Mouse (Mus musculus): ENCODE results near the gene Pip5k1b.

Pip5k1b gene

DNA sequence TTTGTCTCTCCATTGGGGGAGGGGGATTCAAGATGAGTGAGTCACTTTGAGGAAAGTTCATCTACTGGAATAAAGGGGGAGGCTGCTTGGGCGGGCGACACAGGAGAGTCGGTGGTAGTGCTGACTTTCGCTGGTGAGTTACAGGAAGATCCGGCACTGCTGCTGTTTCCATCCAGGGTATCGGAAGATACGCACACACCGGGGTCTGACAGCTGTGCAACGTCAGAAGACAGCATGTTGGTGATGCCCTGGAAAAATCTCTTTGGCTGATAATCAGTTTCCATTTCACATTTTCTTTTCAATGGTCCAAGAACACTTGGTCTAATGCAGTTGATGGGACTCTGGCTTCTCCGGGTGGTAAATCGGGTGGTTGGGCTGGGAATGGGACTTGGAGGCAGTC is 79.2 kb downstream of the Pip5k1b start:
- no peak for DNase-seq (ENCODE audit: low read depth)

DNA sequence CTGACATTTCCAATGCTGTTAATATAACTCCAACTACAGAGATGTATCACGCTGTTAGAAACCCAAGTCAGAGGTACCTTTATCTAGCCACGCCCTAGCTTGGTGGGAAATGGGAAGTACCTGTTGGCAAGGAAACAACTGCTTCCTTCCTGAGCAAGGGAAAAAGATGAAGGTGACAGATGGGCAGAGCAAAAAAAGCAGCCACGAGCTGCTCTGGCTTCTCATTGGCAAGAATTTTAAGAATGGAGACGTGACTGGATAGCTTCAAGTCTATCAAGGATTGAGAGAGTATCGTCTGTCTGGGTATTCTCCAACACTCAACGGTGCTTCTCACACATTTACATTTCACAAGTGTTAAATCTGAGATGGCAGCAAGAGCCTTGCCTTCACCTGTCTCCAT is 80.4 kb downstream of the Pip5k1b start:
- DNase-seq (ENCODE audit: low read depth) = no peak

DNA sequence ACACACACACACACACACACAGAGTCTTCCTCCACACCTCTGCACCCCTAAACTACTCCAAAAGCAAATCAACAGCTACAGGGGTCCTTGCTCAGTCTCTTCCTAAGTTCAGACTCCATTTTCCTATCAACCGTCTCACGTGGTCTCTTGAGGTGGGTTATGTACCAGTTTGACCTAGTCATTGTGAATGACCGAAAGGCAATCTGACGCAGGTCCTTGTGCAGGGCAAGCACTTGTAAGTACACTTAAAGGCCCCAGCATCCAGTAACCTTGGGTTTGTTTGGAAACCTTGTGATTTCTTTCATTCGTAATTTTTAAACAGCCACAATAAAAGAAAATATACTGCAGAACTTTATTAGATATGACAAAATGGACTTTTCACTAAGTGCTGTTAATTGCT is 83.2 kb downstream of the Pip5k1b start:
- no peak for DNase-seq (ENCODE audit: low read depth)

DNA sequence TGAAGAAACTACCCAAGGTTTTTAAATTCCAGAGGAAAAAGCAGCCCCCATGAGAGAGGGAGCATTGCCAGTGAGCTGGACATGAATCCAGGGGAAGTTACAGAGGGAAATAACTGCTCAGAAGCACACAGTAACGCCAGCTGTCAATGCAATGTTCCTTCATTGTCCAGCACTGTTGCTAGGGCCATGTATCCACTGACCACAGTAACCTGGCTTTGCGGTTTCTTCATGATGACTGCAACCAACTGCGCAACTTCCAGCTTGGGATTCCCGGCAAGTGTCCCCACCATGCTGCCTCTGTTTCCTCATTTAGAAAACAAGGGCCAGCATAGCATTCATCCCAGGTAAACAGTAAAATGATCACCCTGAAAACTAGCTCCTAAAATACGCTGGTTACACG is 84.1 kb downstream of the Pip5k1b start:
- DNase-seq (ENCODE audit: low read depth) = no peak

DNA sequence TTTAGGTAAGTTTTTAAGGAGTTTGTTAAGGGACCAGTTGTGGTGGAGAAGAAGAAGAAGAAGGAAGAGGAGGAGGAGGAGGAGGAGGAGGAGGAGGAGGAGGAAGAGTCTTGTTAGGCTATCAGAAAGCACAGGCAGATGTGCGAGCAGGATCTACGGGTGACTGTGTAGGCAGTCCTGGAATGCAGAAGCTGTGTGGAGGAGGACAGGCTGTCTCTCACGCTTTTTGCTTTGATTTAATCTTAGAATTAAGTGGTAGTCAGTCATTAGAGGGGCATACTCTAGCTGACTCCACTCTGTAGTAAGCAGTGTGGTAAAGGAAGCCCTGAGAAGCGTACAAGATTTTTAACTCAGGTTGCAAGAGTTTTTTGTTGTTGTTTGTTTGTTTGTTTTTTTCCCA is 86.5 kb downstream of the Pip5k1b start:
- DNase-seq (ENCODE audit: low read depth) = no peak

DNA sequence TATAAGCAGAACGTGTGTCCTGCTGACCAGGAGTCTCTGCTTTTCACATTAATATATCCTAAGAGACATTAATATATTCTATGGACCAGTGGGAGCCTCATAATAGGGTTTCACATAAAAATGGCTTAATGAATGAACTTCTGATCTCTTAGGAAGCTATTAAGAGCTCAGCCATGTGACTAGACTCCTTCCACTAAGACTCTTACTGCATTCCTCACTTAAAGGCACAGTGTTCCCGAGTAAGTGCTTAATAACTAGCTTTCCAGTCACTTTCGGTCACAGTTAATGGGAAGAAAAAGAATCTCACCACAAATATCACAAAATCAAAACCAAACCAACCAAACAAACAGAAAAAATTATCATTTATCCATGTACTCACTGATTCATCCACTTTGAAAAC is 87.1 kb downstream of the Pip5k1b start:
- DNase-seq (ENCODE audit: low read depth) = no peak

DNA sequence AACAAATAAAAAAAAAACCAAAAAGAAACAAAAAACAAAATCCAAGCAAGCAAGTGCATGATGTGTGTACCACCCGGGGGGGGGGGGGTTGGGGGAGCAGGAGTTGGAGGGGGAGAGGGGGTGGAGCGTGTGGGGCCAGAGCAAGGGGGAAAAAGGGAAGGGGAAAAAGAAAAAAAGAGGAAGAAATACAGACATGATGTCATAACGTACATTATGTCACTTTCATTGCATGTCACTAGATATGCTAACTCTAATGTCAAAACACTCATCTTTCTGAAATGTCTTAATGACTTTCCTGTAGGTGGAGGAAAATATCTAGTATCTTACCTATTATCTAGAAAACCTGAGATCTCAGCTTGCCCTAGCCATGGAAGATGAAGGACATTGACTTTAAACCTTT is 92.7 kb downstream of the Pip5k1b start:
- no peak for DNase-seq (ENCODE audit: low read depth)

DNA sequence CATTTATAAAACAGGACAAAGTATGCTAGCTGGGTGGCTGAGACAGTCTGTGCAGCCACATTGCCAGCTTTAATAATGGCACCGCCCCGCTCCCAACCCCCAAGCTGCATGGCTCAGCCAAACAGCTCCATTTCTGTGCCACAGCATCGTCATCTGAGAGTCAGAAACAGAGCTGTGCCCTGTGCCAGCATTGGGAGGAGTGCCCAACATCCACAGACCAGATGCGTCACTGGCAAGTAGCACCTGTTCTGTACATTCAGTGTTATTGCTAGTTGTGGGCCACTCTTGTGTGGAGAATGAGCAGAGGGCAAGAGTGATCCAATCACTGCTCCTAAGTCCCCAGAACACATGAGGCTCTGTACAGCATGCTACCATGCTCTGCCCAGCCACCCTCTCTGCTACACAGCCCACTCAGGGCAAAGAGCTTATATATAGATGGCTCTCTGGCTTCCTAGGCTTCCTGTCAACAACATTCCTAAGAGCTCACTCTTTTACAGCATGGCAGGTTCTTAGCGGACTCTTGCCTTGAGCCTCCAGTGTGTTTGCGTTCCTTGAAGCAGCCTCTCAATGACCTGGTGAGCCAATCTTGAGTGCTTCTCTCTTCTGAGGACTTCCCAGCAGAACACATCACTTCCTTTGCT is 99.0 kb downstream of the Pip5k1b start:
- DNase-seq (ENCODE audit: low read depth) = no peak

DNA sequence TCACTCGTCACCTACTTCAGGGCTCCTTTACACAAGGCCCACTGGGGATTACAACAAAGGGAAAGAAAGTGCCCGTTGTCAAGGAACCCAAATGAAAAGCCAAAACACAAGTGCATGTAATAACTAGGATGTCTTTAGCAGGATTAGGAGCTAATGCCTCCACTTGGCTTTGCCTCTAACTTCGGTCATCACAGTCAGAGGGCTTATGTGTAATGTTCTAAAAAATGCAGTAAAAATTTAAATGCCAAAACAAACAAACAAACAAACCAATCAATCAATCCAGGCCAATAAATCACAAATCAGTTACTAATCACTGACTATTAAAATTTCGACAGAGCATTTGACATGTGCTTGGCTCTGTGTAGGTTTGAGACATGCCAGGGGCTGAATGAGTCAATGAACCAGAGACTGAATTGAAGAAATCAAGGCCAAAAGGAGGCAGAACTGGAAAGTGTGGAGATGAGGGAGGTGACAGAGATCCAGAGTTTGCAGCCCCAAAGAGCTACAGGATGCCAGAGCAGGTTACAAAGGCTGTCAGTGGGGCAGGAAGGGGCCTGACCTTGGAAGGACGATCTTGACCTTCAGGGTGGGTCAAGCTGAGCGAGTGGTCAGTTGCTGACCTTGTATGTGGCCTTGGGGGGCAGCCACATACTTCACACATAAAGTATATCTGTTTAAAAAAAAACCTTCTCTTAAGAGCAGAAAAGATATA is 100.3 kb downstream of the Pip5k1b start:
- DNase-seq (ENCODE audit: low read depth) = no peak

DNA sequence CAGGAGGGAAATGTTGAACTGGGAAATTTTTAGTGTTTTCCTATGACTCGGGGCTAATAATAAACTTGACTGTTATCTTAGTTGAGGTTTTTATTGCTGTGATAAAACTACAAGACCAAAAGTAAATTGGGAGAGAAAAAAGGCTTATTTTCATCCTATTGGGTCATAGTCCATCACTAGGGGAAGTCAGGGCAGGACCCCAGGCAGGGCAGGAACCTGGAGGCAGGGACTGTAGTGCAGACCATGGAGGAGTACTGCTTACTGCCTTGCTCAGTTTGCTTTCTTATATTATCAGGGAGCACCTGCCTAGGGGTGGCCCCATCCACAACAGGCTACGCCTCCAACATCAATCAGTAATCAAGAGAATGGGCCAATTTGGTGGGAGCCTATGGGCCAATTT is 101.2 kb downstream of the Pip5k1b start:
- DNase-seq (ENCODE audit: low read depth) = no peak

DNA sequence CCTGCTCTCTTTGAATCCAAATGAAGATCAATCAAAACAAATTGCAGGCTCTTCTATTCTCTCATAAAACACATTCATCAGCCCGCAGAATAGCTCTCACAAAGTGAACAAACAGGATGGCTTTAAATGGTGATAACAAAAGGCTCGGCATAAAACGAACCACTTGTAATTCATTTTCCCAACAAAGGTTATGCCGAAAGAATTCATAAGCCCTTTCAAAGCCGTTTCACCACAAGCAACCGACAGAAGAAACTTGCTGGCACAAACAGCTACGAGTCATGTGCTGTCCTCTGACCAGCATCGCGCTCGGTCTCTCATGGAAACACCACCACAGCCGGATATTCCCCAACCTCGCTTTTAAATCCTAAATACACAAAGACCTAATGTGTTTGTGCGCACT is 102.3 kb downstream of the Pip5k1b start:
- DNase-seq (ENCODE audit: low read depth) = no peak

DNA sequence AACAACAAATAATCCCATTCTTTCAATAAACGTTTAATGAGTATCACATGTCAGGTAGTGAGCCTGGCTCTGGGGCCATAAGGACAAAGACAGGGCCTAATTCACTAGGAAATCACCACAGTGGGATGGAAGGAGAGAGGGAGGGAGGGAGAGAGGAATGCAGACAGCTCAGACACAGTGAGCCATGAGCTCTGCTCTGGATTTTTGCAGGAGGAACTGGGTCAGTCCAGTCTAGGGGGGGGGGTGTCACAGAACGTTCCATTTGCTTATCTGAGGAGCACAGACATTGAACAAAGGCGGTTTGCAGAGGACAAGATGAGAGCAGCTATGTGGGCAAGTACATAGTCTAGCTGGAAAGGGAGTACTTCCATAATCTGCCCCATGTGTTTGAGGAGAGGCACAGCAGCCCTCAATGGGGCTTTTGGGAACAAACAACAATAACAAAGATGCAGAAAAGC is 103.2 kb downstream of the Pip5k1b start:
- no peak for DNase-seq (ENCODE audit: low read depth)

DNA sequence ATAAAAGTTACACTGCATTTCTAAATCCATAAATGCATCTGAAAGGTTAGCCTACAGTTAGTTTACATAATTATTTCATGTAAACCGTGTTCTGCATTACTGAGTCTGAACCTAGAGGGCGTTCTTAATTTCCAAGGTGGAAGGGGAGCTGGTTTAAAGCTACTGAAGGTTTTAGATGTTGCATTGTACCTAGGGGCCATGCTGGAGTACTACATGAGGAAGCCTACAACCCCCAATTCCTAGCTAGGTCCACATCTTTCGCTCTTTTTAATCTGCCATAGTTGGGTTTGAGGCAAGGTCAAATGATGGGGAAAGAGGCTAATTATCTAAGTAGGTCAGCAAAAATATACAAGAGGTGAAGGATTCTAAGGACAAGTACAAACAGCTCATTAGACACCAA is 104.0 kb downstream of the Pip5k1b start:
- DNase-seq (ENCODE audit: low read depth) = no peak

DNA sequence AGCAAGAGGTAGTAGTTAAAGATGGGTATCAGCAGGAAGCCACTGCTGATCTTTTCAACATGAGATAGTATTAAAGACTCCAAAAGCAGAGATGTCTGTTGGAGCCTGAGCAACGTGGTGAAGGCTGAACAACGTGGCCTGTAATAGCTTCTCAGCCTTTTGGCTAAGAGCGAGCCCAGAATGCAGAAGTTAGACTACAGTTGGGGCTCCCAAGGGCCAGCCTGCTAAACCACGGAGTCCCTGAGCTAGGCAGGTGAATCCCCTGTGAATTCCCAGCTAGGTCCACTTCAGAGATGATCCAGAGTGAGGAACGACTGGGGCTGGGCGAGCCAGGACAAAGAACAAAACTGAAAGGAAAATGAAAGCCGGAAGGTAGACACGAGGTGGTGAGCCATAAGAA is 104.9 kb downstream of the Pip5k1b start:
- DNase-seq (ENCODE audit: low read depth) = no peak

DNA sequence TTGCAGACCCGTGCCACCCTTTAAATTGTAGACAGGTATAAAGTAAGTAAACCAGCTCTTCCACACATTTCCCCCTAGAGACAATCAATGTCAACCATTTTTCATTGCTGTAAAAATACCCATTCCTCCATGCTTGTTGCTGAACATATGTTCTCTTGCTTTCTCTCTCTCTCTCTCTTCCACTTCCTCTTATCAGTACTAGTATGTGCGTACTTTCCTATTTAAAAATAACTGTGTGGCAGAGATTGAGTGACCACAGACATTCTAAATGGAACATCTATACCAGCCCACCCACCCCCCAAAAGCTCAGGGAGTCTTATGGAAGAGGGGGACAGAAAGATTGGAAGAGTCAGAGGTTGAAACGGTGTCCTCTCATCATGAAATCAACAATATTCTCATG is 111.3 kb downstream of the Pip5k1b start:
- DNase-seq (ENCODE audit: low read depth) = no peak

DNA sequence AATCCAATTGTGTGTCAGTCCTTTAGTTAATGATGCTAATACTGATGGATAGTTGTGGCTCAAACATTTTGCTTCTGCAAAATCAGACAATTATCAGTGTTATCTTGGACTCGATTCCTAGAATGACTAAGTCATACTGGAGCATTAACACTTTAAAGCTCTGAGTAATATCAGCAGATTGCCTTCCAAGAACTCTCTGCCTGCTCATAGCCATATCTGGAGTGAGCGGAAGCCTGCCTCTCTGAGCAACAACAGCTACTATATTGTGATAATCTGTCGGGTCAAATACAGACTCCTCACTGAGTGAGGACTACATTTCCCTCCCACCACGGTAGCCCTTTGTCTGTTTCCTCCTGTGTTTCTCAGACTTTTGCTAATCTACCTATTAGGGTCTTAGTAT is 116.0 kb downstream of the Pip5k1b start:
- DNase-seq (ENCODE audit: low read depth) = no peak

DNA sequence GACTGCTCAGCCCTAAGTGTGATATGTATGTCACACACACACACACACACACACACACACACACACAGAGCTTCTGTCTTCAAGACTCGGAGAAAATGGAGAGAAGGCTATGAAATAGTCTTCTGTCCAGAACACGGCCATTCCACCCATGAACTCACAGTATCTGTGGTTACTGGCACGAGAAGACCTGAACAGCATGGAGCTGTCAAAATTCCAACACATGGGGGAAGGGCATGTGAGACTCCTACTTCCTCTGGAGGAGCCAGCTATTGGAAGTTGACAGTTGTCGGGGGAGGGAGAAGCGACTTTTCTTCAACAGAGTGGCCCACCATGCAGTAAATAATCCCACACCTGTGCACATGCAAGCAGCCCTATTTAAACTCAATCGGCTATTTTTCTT is 121.4 kb downstream of the Pip5k1b start:
- no peak for DNase-seq (ENCODE audit: low read depth)

DNA sequence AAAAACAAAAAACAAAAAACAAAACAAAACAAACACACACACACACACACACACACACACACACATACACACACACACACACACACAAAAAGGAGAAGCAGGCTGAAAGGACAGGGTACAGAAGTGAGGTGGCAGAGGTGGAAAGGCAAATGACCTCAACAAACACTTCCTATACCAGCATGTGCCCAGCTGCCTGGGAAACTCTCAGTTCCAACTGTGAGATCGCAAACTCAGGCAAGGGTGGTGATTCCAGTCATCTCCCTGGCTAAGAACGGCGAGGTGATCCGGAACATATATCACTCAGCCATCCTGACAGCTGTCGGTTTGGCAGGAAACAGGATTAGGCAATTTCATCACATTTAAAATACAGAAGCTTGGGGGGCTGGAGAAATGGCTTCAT is 123.2 kb downstream of the Pip5k1b start:
- no peak for DNase-seq (ENCODE audit: low read depth)

DNA sequence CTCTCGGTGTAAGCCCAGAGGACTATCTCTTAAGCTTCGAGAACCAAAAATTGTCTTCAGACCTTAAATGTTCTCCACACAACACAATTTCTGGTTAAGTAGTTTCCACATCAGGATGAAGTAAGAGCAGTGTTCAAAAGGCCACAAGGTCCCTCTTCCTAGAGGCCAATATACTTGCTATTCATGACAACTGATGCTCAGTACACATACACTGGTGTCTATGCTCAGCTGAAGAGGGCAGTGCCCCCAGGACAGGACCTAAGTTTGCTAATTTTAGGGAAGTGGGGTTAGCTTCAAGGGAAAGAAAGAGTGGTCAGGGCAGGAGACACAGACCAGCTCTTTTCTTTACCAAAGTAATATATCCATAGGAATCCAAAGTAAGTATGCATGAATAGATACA is 124.3 kb downstream of the Pip5k1b start:
- DNase-seq (ENCODE audit: low read depth) = no peak

DNA sequence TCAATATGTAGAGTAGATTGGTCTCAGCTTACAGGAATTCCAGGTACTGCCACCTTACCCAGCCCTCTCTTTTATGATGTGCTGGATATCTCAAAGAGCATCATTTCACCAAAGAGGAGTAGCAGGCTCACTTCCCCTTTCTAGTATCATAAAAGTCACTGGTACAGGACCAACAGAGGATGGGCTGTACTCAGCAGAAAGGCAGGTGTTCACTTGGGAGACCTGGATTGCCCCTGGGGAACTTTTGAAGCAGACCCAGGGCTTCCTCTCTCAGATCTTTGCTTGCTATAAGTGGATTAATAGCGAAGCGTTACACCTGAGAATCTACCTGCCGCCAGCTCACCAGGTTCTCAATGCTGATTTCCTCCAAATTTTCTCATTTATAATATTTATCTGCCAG is 127.7 kb downstream of the Pip5k1b start:
- DNase-seq (ENCODE audit: low read depth) = no peak

DNA sequence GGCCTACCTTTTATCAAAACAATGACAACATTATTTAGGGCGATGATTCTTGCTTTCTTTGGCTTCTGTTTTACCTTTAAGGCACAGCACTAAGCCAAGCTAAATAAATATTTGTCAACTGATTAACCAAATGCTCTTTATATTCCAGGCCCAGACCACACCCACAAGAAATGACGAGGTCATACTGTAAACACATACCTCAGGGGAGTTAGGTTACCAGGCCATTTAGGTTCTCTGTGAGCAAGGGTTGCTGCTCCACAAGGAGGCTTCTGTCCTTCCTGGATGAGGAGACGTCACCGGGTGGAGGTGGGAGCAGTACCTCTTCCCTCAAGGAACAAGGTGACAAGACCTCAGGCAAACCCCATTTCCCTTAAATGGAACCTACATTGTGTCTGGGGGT is 128.4 kb downstream of the Pip5k1b start:
- no peak for DNase-seq (ENCODE audit: low read depth)

DNA sequence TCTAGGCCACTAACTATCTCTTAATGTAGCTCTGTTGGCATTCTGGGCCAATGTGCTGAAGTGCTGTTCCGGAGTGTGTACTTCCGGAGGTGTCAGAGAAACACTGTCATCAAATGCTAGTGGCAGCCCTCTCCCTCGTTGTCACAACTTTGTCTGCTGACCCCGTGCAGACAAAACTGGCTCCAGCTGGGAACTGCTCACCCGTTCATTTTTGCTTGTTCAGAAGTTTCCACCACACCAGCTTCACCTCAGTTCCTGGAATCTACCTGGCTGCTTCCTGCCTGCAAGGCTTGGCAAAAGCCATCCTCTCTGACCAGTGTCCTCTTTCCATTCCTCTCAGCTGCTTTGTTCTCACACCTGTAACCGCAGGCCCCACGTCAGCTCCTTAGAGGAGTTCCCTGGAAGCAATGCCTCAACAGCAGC is 128.9 kb downstream of the Pip5k1b start:
- no peak for DNase-seq (ENCODE audit: low read depth)

DNA sequence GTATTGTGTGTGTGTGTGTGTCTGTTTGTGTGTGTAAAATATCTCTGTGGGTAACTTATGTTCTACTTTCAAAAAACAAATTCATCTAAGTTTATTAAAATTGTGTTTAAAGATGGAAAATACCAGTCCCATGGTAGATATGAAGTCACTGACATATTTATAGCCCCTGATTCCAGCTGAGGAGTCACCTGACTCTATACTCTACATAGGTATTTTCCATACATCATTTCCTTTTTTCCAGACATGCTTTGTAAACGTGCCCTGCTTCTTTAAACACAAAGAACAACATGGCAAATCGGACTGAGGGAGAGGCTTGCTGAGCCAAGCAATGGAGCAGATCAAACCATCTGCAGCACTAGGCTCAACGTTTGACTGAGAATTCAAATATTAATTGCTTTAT is 137.6 kb downstream of the Pip5k1b start:
- DNase-seq (ENCODE audit: low read depth) = no peak

DNA sequence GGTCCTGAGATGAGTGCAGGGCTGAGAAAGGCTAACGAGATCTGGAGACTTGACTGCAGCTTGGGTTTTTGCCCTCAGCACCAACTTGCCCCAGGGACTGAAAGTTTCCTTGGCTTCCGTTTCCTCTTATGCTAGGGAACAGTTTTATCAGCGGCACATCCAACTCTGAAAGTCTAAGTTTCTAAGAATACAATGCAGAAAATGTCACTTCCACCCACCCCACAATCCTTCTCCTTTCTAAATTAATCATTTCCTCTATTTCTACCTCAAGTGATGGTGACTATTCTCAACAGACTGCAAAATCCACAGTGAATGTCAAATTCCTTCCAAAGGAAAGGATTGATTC is 138.0 kb downstream of the Pip5k1b start:
- DNase-seq (ENCODE audit: low read depth) = no peak
